In genomic region chr2:50755616-50756450, GRCm38 (mm10) we compare ENCODE assay signal across 16 mouse cellular contexts.
DNase-seq lines count a peak whose midpoint lies in the region; ATAC-seq lines count a peak whose summit lies in the region.
"Had no signal": no experiment of that assay in that cellular context is flagged by ENCODE, and none has a peak within 500 bp of the region (broad histone marks: within the 10 kb centered on the region; RNA-seq: fewer than 3 reads in every experiment).

No protein-coding gene starts in this region.

- 12% methylated on average over 9 of the region's 9 CpGs for WGBS in hindbrain, embryonic 13.5 days
- 7% methylated on average over 9 of the region's 9 CpGs for WGBS in midbrain, embryonic 14.5 days
- 63% methylated on average over 9 of the region's 9 CpGs for WGBS in heart, embryonic 11.5 days (ENCODE audit: insufficient replicate concordance)

- no peaks in the 10 kb centered on the region for H3K9me3 ChIP-seq in hindbrain, embryonic 13.5 days
- no peaks in the 10 kb centered on the region for H3K9me3 ChIP-seq in midbrain, embryonic 14.5 days (ENCODE audit: control insufficient read depth, low read length)
- H3K9me3 ChIP-seq in heart, embryonic 11.5 days (replicated peaks; ENCODE audit: control insufficient read depth, low read length), result no peaks in the 10 kb centered on the region
- H3K9me3 ChIP-seq: embryonic facial prominence, embryonic 12.5 days; heart, embryonic 15.5 days had no signal

- H3K4me2 ChIP-seq in hindbrain, embryonic 13.5 days, result no peak overlapping the region
- H3K4me2 ChIP-seq in midbrain, embryonic 14.5 days (ENCODE audit: low read length), result peak overlapping the region; percentile 22
- H3K4me2 ChIP-seq in heart, embryonic 11.5 days, result no peak overlapping the region
- H3K4me2 ChIP-seq: embryonic facial prominence, embryonic 12.5 days; heart, embryonic 15.5 days; liver, embryonic 11.5 days had no signal

- DNase-seq in ES-CJ7 (ENCODE audit: low read depth, low spot score), result peak; percentile 19
- DNase-seq in embryo, embryonic 10.5 days (ENCODE audit: low spot score), result peak; percentile 54
- peak; percentile 62 for DNase-seq in midbrain, embryonic 14.5 days
- DNase-seq in frontal cortex, postnatal 25 days (ENCODE audit: low spot score in 2 of 2), result no peak
- DNase-seq in gastrocnemius, postnatal 36 days, result no peak
- no peak for DNase-seq in heart, postnatal 14 days
- DNase-seq: cerebellum, adult 2 months; gastrocnemius, postnatal 25 days; right cerebral cortex, postnatal 14 days had no signal

- peak; percentile 78 for ATAC-seq in hindbrain, embryonic 13.5 days (ENCODE audit: low FRiP score)
- ATAC-seq in midbrain, embryonic 14.5 days (ENCODE audit: low FRiP score, low TSS enrichment), result peak; percentile 46
- ATAC-seq in heart, embryonic 11.5 days (replicated peaks; ENCODE audit: insufficient number of reproducible peaks, low FRiP score, low TSS enrichment), result no peak
- ATAC-seq: inflammation-experienced regulatory T-cells, adult 6 months had no signal

- H3K9ac ChIP-seq in hindbrain, embryonic 13.5 days, result no peak overlapping the region
- H3K9ac ChIP-seq in midbrain, embryonic 14.5 days (replicated peaks; ENCODE audit: low read length), result no peak overlapping the region
- no peak overlapping the region for H3K9ac ChIP-seq in heart, embryonic 11.5 days (ENCODE audit: low read depth, low read length)
- H3K9ac ChIP-seq: embryonic facial prominence, embryonic 12.5 days; heart, embryonic 15.5 days had no signal

- intact Hi-C loops in gastrocnemius, postnatal 36 days (cut with DNase I), result no loop called here
- intact Hi-C loops in heart, postnatal 14 days (cut with DNase I), result no loop called here

- no peak overlapping the region for H3K4me3 ChIP-seq in hindbrain, embryonic 13.5 days
- H3K4me3 ChIP-seq in midbrain, embryonic 14.5 days (replicated peaks; ENCODE audit: low read depth, low read length), result no peak overlapping the region
- H3K4me3 ChIP-seq in heart, embryonic 11.5 days (ENCODE audit: low read depth, low read length), result no peak overlapping the region
- H3K4me3 ChIP-seq: embryonic facial prominence, embryonic 12.5 days; heart, embryonic 15.5 days; megakaryocyte, embryonic 14.5 days had no signal

- peak overlapping the region; percentile 15; the same call in 1 of the 2 replicates for H3K27ac ChIP-seq in hindbrain, embryonic 13.5 days
- peak overlapping the region; percentile 28 for H3K27ac ChIP-seq in midbrain, embryonic 14.5 days (replicated peaks; ENCODE audit: low read depth, low read length)
- no peak overlapping the region for H3K27ac ChIP-seq in heart, embryonic 11.5 days (ENCODE audit: low read depth, low read length)
- H3K27ac ChIP-seq: embryonic facial prominence, embryonic 12.5 days; heart, embryonic 15.5 days had no signal

- H3K27me3 ChIP-seq in hindbrain, embryonic 13.5 days, result no peaks in the 10 kb centered on the region
- H3K27me3 ChIP-seq in midbrain, embryonic 14.5 days (ENCODE audit: control insufficient read depth, insufficient read depth, low read length), result no peaks in the 10 kb centered on the region
- no peaks in the 10 kb centered on the region for H3K27me3 ChIP-seq in heart, embryonic 11.5 days (ENCODE audit: control insufficient read depth, insufficient read depth, low read length)
- H3K27me3 ChIP-seq: embryonic facial prominence, embryonic 12.5 days; megakaryocyte, embryonic 14.5 days had no signal

- H3K4me1 ChIP-seq in hindbrain, embryonic 13.5 days (replicated peaks), result peaks cover 31% of the 10 kb centered on the region
- peaks cover 8% of the 10 kb centered on the region for H3K4me1 ChIP-seq in midbrain, embryonic 14.5 days (ENCODE audit: control insufficient read depth, insufficient read depth, low read length)
- H3K4me1 ChIP-seq in heart, embryonic 11.5 days (ENCODE audit: control insufficient read depth, insufficient read depth, low read length), result no peaks in the 10 kb centered on the region
- H3K4me1 ChIP-seq: heart, embryonic 15.5 days; megakaryocyte, embryonic 14.5 days had no signal

- H3K36me3 ChIP-seq in hindbrain, embryonic 13.5 days, result no peaks in the 10 kb centered on the region
- H3K36me3 ChIP-seq in midbrain, embryonic 14.5 days (ENCODE audit: control insufficient read depth, insufficient read depth, low read length), result no peaks in the 10 kb centered on the region
- no peaks in the 10 kb centered on the region for H3K36me3 ChIP-seq in heart, embryonic 11.5 days (ENCODE audit: control insufficient read depth, insufficient read depth, low read length)
- H3K36me3 ChIP-seq: embryonic facial prominence, embryonic 12.5 days; heart, embryonic 15.5 days had no signal

Comparison
In these comparisons a context has a peak if more than half of its experiments do, and no peak if none do; other contexts are left out.
1. DNase-seq: peak in ES-CJ7 (single experiment), embryo, embryonic 10.5 days (single experiment) and midbrain, embryonic 14.5 days (single experiment); none in frontal cortex, postnatal 25 days (0 of 2), gastrocnemius, postnatal 36 days (0 of 2) and heart, postnatal 14 days (0 of 2).